Mouse (Mus musculus) bone marrow, adult 2 months (tissue): ENCODE data around the gene 4833439L19Rik.

Experiments
- CTCF ChIP-seq: fragments of 200-500 bp; IDR thresholded peaks from 2 replicates; pipeline ENCODE4 v1.5.1; 2011; ENCODE audit warnings: low read length, control low read depth; ENCODE audit not compliant: control insufficient read depth, insufficient read depth
- POLR2A ChIP-seq: fragments of 200-500 bp; IDR thresholded peaks from 2 replicates; pipeline ENCODE4 v1.6.1; 2011; ENCODE audit warnings: low read depth, mild to moderate bottlenecking, control low read depth, low read length, borderline replicate concordance; ENCODE audit not compliant: control insufficient read depth

GRCm38 (mm10) chr13:54604221-54604620, 39.0 kb upstream of the 4833439L19Rik start:
- TF ChIP-seq CTCF (no peak), POLR2A (no peak)
